Mouse (Mus musculus) kidney, adult 2 months (tissue): ENCODE measurements around the gene Rnf212b.

Source experiments
- CTCF ChIP-seq: fragments of 200-500 bp; conservative IDR thresholded peaks from 2 replicates; pipeline ENCODE4 v1.5.1; 2011; ENCODE audit warnings: low read depth, mild to moderate bottlenecking, control low read depth, low read length, moderate library complexity, mixed read lengths; ENCODE audit not compliant: insufficient read depth, insufficient read length
- POLR2A ChIP-seq: fragments of 200-500 bp; IDR thresholded peaks from one replicate; pipeline ENCODE4 v1.6.1; 2011; ENCODE audit warnings: low read depth, low read length, control low read depth

DNA sequence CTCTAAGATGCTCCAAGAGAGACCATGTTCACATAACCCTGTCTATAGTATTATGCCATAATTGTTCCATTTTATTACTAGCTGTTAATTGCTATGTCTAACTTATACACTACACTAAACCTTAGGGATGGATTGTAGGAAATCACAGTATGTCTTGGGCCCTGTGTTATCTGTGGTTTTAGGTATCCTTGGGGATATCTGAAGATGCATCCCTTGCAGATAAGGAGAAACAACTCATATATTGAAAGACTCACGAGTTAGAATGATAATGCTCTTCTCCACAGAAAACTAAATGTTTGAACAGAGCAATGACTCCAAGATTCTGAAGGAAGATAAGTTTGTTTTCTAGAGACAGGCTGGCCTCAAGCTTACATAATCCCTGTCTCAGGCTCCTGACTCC is 20.6 kb upstream of the Rnf212b start:
- TF ChIP-seq POLR2A (no peak), CTCF (no peak)
